Mouse (Mus musculus) kidney, embryonic 14.5 days (tissue): ENCODE measurements around the gene Ifngr1. TPM values are rescaled to one million over a fixed set of nuclear protein-coding genes. Genes with fewer than 3 reads are reported as not detected.

Experiments used
- ATAC-seq: fragments of 200-750 bp; cut with Nextera tagmentation; 2 replicates; pipeline ENCODE4 v1.8.0; 2017; ENCODE audit warnings: moderate number of reproducible peaks, mild to moderate bottlenecking, moderate TSS enrichment, moderate library complexity; ENCODE audit not compliant: low FRiP score, low TSS enrichment
- H3K27ac ChIP-seq: fragments of 300-500 bp; sonication (generic); 2 replicates; pipeline ENCODE4 v1.5.1; 2014; ENCODE audit warnings: low read depth, mild to moderate bottlenecking, low read length, moderate library complexity, mixed read lengths
- H3K27me3 ChIP-seq: fragments of 300-500 bp; sonication (generic); 2 replicates; pipeline ENCODE4 v1.6.1; 2014; ENCODE audit warnings: mild to moderate bottlenecking, low read length; ENCODE audit not compliant: control insufficient read depth, insufficient read depth
- H3K36me3 ChIP-seq: fragments of 300-500 bp; sonication (generic); 2 replicates; pipeline ENCODE4 v1.6.1; 2014; ENCODE audit warnings: low read length, mixed read lengths; ENCODE audit not compliant: control insufficient read depth, insufficient read depth
- H3K4me1 ChIP-seq: fragments of 300-500 bp; sonication (generic); 2 replicates; pipeline ENCODE4 v1.6.1; 2014; ENCODE audit warnings: low read length, mixed read lengths; ENCODE audit not compliant: control insufficient read depth, insufficient read depth
- H3K4me2 ChIP-seq: fragments of 300-500 bp; sonication (generic); replicated peaks from 2 replicates; pipeline ENCODE4 v1.6.1; 2014; ENCODE audit warnings: low read depth, mild to moderate bottlenecking, low read length
- H3K4me3 ChIP-seq: fragments of 300-500 bp; sonication (generic); 2 replicates; pipeline ENCODE4 v1.5.1; 2014; ENCODE audit warnings: mild to moderate bottlenecking, low read length
- H3K9ac ChIP-seq: fragments of 300-500 bp; sonication (generic); 2 replicates; pipeline ENCODE4 v1.6.1; 2014; ENCODE audit warnings: low read depth, mild to moderate bottlenecking, low read length, moderate library complexity
- H3K9me3 ChIP-seq: fragments of 300-500 bp; sonication (generic); 2 replicates; pipeline ENCODE4 v1.6.1; 2016; ENCODE audit warnings: low read length; ENCODE audit not compliant: control insufficient read depth
- WGBS: fragments of 180-500 bp; shearing (Covaris S2); extraction: QIAGEN DNeasy Blood & Tissue Kit; methylation state at CpG from one replicate; pipeline ENCODE4 v1.1.7; 2014; 5-methylcytosine and 5-hydroxymethylcytosine counted together
- polyA plus RNA-seq: library from polyadenylated mRNA; unstranded; fragments of >200 nt; fragmentation: Nextera tagmentation; extraction: Ambion mirVana; gene quantifications from 2 replicates; pipeline ENCODE4 v1.2.1, GENCODE M21; 2014

The Ifngr1 gene
- 45.6 and 52.7 TPM in 2 replicates for polyA plus RNA-seq

- Histone ChIP-seq H3K9ac (peak within 1 kb of the TSS; percentile 74), H3K4me1 (peaks cover 12% of the 10 kb centered on the region; the same call in 1 of the 2 replicates), H3K27me3 (no peaks in the 10 kb centered on the region), H3K4me3 (peak within 1 kb of the TSS; percentile 59), H3K4me2 (peak within 1 kb of the TSS; percentile 72), H3K27ac (peak within 1 kb of the TSS; percentile 53; the same call in 1 of the 2 replicates), H3K9me3 (no peaks in the 10 kb centered on the region), H3K36me3 (no peaks in the 10 kb centered on the region)
- peak; percentile 100 for ATAC-seq
- under 1% methylated on average over 52 of the region's 52 CpGs for WGBS
Observed at GRCm38 (mm10) chr10:19591641-19592441, at the start of gene Ifngr1. TSS of gene Ifngr1 (plus strand) at chr10:19591949.

DNA sequence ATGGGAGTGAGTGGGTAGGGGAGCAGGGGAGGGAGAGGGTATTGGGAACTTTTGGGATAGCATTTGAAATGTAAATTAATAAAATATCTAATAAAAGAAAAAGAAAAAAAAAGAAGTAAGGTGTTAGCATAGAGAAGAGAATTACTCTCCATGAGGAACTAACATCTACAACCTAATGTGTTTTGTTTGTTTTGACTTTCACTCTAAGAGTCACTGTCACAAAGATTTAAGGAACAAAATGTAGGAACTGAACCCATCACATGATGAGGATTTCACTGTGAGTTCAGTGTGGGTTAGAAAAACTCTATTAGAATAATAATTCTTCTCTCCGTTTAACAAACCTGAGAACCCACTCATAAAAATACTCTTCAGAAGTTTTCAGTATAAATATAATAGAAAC lies 44.9 kb upstream of the Ifngr1 start:
- Histone ChIP-seq H3K4me2 (no peak overlapping the region), H3K4me1 (no peaks in the 10 kb centered on the region), H3K4me3 (no peak overlapping the region), H3K9ac (no peak overlapping the region), H3K36me3 (no peaks in the 10 kb centered on the region), H3K9me3 (no peaks in the 10 kb centered on the region), H3K27ac (no peak overlapping the region), H3K27me3 (no peaks in the 10 kb centered on the region)
- ATAC-seq = no peak
- WGBS = 93% methylated on average over 1 of the region's 1 CpGs

DNA sequence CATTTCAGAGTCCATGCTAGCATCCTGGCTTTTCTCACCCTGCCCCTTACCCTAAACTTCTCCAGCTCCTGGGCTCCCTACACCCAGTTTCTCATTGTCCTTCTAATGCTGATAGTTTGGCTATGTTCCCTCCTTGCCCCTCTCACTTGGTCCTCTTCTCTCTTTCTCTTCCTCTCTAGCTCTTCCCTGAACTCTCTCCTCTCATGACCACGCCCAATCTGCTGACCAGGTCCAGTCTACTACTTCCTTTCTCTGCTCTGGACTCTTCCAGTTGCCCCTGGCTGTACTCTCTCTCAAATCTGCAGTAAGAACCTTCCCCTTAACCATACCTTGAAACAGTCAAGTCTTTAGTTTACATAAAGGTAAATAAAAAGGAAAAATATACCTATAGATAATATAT lies 43.7 kb upstream of the Ifngr1 start:
- Histone ChIP-seq H3K4me1 (no peaks in the 10 kb centered on the region), H3K27me3 (no peaks in the 10 kb centered on the region), H3K36me3 (no peaks in the 10 kb centered on the region), H3K27ac (no peak overlapping the region), H3K4me3 (no peak overlapping the region), H3K4me2 (no peak overlapping the region), H3K9ac (no peak overlapping the region), H3K9me3 (no peaks in the 10 kb centered on the region)
- WGBS = 82% methylated on average over 1 of the region's 1 CpGs
- no peak for ATAC-seq

GRCm38 (mm10) chr10:19548491-19548890 lies 43.3 kb upstream of the Ifngr1 start:
- Histone ChIP-seq H3K4me3 (no peak overlapping the region), H3K9me3 (no peaks in the 10 kb centered on the region), H3K36me3 (no peaks in the 10 kb centered on the region), H3K27ac (no peak overlapping the region), H3K9ac (no peak overlapping the region), H3K27me3 (no peaks in the 10 kb centered on the region), H3K4me2 (no peak overlapping the region), H3K4me1 (no peaks in the 10 kb centered on the region)
- 88% methylated on average over 2 of the region's 2 CpGs for WGBS
- no peak for ATAC-seq

GRCm38 (mm10) chr10:19551585-19551984 lies 40.2 kb upstream of the Ifngr1 start:
- WGBS = 87% methylated on average over 3 of the region's 3 CpGs
- Histone ChIP-seq H3K9ac (no peak overlapping the region), H3K4me1 (no peaks in the 10 kb centered on the region), H3K4me2 (no peak overlapping the region), H3K27ac (no peak overlapping the region), H3K9me3 (no peaks in the 10 kb centered on the region), H3K4me3 (no peak overlapping the region), H3K36me3 (no peaks in the 10 kb centered on the region), H3K27me3 (no peaks in the 10 kb centered on the region)
- no peak for ATAC-seq

DNA sequence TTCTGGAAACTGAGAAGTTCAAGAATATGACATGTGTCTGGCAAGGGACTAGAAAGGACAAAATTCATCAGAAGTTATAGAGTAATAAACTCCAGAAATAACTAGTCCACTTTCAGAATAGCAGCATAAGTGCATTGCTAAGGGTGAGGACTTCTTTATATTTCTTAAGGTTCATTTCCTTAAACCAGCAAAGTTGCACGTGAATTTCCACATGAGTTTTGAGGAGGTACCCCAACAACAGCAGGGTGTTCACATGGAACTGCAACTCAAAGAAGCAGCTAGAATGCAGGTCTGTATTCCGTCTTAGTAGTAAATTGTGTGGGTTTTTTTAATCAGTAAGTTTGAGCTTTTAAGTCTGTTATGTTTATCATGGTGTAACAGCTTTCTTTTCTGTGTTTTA lies 37.9 kb upstream of the Ifngr1 start:
- Histone ChIP-seq H3K36me3 (no peaks in the 10 kb centered on the region), H3K9me3 (no peaks in the 10 kb centered on the region), H3K27ac (no peak overlapping the region), H3K4me1 (no peaks in the 10 kb centered on the region), H3K27me3 (no peaks in the 10 kb centered on the region), H3K4me3 (no peak overlapping the region), H3K4me2 (no peak overlapping the region), H3K9ac (no peak overlapping the region)
- ATAC-seq = no peak
- WGBS = 75% methylated on average over 2 of the region's 2 CpGs

DNA sequence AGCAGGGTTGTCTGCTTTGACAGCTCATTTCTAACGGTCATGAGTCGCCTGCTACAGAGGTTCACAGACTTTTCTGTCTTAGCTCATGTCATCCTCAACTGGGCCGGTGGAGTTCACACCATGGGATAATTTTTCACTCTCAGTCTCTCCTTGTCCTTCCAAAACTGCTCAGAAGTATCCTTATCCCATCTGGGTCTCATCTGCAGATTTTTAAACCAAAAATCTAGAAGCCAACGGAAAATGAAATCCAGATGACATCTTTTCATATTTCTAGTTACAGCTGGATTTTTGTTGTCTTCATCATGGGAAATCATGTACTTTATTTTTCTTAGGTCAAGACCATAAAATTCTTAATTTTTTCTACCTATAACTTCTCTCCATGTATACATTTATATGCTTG lies 34.1 kb upstream of the Ifngr1 start:
- WGBS = 86% methylated on average over 4 of the region's 4 CpGs
- Histone ChIP-seq H3K36me3 (no peaks in the 10 kb centered on the region), H3K9me3 (no peaks in the 10 kb centered on the region), H3K27me3 (no peaks in the 10 kb centered on the region), H3K27ac (no peak overlapping the region), H3K9ac (no peak overlapping the region), H3K4me2 (no peak overlapping the region), H3K4me3 (no peak overlapping the region), H3K4me1 (no peaks in the 10 kb centered on the region)
- no peak for ATAC-seq

DNA sequence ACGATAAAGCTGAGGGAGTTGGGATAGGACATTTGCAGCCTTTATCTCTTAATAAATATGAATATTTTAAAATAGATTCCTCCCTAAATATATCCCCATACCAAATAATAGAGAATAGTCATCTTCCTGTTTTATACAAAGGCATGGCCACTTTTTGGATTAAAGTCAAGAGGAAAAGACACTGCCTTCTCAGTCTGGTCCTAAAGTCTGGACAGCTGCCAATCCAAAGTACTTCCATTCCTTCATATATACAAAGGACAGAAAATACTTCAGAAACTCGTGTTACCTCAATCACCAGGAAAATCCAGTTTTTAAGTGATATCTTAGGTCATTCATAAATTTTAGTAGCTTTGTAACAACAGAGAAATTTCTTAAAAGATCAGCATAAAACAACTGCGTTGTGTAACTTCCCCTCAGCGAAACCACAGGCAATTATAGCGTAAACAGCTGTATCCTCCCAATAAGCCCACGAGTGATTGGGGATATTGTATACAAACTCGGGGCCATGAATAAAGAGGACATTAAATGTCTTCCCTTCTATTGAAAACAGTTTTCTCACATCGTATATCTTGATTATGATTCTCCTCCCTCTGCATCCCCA lies 32.1 kb upstream of the Ifngr1 start:
- Histone ChIP-seq H3K27me3 (no peaks in the 10 kb centered on the region), H3K4me1 (no peaks in the 10 kb centered on the region), H3K4me3 (no peak overlapping the region), H3K9ac (no peak overlapping the region), H3K4me2 (no peak overlapping the region), H3K9me3 (no peaks in the 10 kb centered on the region), H3K36me3 (no peaks in the 10 kb centered on the region), H3K27ac (no peak overlapping the region)
- ATAC-seq = no peak
- WGBS = 74% methylated on average over 8 of the region's 8 CpGs

- Histone ChIP-seq H3K27ac (no peak overlapping the region), H3K36me3 (no peaks in the 10 kb centered on the region), H3K9me3 (no peaks in the 10 kb centered on the region), H3K9ac (no peak overlapping the region), H3K4me3 (no peak overlapping the region), H3K4me1 (no peaks in the 10 kb centered on the region), H3K27me3 (no peaks in the 10 kb centered on the region), H3K4me2 (no peak overlapping the region)
- no peak for ATAC-seq
- WGBS = 98% methylated on average over 3 of the region's 3 CpGs
Observed at GRCm38 (mm10) chr10:19562598-19562997, 29.2 kb upstream of the Ifngr1 start.
